Mouse (Mus musculus) liver, embryonic 16.5 days (tissue): ENCODE data around the gene Syp. TPM values are rescaled to one million over a fixed set of nuclear protein-coding genes. Genes with fewer than 3 reads are reported as not detected.

ENCODE experiments used
- ATAC-seq: fragments of 200-750 bp; cut with Nextera tagmentation; 2 replicates; pipeline ENCODE4 v1.8.0; 2017; ENCODE audit warnings: low read depth, mild to moderate bottlenecking, moderate number of reproducible peaks, moderate library complexity
- H3K27ac ChIP-seq: fragments of 300-500 bp; sonication (generic); 2 replicates; pipeline ENCODE4 v1.5.1; 2014; ENCODE audit warnings: mild to moderate bottlenecking, low read length
- H3K27me3 ChIP-seq: fragments of 300-500 bp; sonication (generic); 2 replicates; pipeline ENCODE4 v1.6.1; 2014; ENCODE audit warnings: low read depth, low read length, mixed read lengths; ENCODE audit not compliant: control insufficient read depth, insufficient read depth
- H3K36me3 ChIP-seq: fragments of 300-500 bp; sonication (generic); 2 replicates; pipeline ENCODE4 v1.6.1; 2014; ENCODE audit warnings: mild to moderate bottlenecking; ENCODE audit not compliant: control insufficient read depth, insufficient read depth
- H3K4me1 ChIP-seq: fragments of 300-500 bp; sonication (generic); 2 replicates; pipeline ENCODE4 v1.6.1; 2014; ENCODE audit warnings: low read depth, low read length, mixed read lengths; ENCODE audit not compliant: control insufficient read depth
- H3K4me2 ChIP-seq: fragments of 300-500 bp; sonication (generic); 2 replicates; pipeline ENCODE4 v1.6.1; 2014; ENCODE audit warnings: low read depth, low read length, mixed read lengths
- H3K4me3 ChIP-seq: fragments of 300-500 bp; sonication (generic); 2 replicates; pipeline ENCODE4 v1.5.1; 2014; ENCODE audit warnings: low read depth, mild to moderate bottlenecking, low read length
- H3K9ac ChIP-seq: fragments of 300-500 bp; sonication (generic); 2 replicates; pipeline ENCODE4 v1.6.1; 2014; ENCODE audit warnings: low read depth, low read length
- H3K9me3 ChIP-seq: fragments of 300-500 bp; sonication (generic); replicated peaks from 2 replicates; pipeline ENCODE4 v1.6.1; 2016; ENCODE audit warnings: low read length; ENCODE audit not compliant: control insufficient read depth
- WGBS: fragments of 180-500 bp; shearing (Covaris S2); extraction: QIAGEN DNeasy Blood & Tissue Kit; methylation state at CpG from one replicate; pipeline ENCODE4 v1.1.7; 2014; ENCODE audit not compliant: insufficient replicate concordance; 5-methylcytosine and 5-hydroxymethylcytosine counted together
- polyA plus RNA-seq: library from polyadenylated mRNA; unstranded; fragments of >200 nt; fragmentation: Nextera tagmentation; extraction: Ambion mirVana; gene quantifications from 2 replicates; pipeline ENCODE4 v1.2.1, GENCODE M21; 2015

Syp gene
- polyA plus RNA-seq, 1 experiment from 2014 or later = 0.32 TPM

DNA sequence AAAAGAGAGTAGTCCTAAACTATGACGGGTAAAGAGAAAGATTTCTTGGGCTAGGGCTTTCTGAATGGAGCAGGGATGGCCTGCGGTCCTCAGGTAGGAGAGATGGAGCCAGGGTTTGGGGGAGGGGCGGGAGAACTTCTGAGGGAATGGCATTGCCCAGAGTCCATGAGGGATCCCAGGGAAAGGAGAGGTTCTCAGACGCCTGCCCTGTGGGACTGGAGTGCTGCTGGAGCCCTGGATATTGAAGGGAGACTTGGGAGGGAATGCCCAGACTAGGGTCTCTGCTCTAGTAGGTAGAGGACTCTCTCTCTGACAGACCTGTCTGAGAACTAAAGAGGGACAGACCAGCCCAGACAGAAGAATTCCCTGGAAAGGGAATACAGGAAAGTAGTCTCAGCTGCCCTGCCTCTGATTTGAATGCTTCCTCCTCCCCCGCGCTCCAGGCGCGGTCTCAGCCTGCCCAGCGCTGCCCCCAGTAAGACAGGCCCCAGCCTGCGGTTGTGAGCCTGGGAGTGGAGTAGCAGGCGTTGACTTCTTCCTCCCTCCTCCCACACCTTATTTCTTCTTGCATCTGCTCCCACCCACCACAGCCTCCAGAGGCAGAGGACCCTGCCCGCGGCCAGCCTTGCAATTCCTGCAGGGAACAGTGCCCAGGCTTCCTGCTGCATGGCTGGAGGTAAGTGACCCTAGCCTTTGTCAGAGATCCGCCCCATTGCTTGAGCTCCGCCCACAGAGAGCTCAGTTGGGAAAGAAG lies 19.9 kb downstream of the Syp start:
- no peaks in the 10 kb centered on the region for H3K36me3 ChIP-seq
- no peaks in the 10 kb centered on the region for H3K9me3 ChIP-seq
- WGBS = 24% methylated on average over 14 of the region's 15 CpGs
- no peaks in the 10 kb centered on the region; the same call in 1 of the 2 replicates for H3K4me1 ChIP-seq
- H3K4me2 ChIP-seq = peak overlapping the region; percentile 55
- no peak overlapping the region; the same call in 1 of the 2 replicates for H3K27ac ChIP-seq
- H3K4me3 ChIP-seq = peak overlapping the region; percentile 61
- peak; percentile 46; the same call in 1 of the 2 replicates for ATAC-seq
- H3K9ac ChIP-seq = no peak overlapping the region
- H3K27me3 ChIP-seq = no peaks in the 10 kb centered on the region

DNA sequence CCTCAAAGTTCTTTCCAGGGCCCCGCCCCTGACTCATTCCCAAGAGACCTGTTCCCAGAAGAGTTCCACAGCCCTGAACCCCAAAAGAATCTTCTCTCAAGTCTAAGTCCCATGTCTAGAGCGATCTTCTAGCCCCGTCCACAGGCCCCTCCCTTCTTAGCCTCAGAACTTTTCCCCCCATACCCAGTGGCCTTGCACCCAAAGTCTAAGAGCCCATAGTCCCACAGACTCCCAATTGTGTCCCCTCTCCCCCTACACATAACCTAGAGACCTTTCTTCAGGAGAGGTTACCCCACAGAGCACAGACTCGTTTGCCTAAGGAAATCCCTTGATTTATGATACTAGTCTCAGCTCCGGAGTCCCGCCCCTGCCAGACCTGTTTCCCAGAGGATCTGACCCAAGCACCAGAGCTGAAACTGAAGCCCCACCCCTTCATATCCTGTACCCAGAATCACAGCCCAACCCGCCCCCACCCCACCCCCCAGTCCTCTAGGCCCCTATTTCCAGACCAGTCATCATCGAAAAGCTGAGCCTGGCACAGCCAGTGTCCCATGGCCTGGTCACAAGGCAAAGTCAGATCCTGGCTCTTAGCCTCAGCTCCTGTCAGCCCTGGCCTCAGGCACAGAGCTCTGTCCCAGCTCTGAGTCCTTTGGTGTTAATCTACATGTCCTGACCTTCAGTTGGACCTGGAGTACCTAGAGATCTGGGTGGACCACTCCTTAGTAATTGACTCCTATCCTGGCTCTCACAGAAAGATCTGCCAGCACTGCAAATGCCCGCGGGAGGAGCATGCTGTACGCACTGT lies 20.7 kb downstream of the Syp start:
- Histone ChIP-seq H3K9ac (no peak overlapping the region), H3K36me3 (no peaks in the 10 kb centered on the region), H3K4me2 (peak overlapping the region; percentile 55), H3K4me3 (no peak overlapping the region), H3K9me3 (no peaks in the 10 kb centered on the region), H3K27me3 (no peaks in the 10 kb centered on the region), H3K27ac (no peak overlapping the region; the same call in 1 of the 2 replicates), H3K4me1 (no peaks in the 10 kb centered on the region; the same call in 1 of the 2 replicates)
- no peak for ATAC-seq
- 55% methylated on average over 11 of the region's 11 CpGs for WGBS

DNA sequence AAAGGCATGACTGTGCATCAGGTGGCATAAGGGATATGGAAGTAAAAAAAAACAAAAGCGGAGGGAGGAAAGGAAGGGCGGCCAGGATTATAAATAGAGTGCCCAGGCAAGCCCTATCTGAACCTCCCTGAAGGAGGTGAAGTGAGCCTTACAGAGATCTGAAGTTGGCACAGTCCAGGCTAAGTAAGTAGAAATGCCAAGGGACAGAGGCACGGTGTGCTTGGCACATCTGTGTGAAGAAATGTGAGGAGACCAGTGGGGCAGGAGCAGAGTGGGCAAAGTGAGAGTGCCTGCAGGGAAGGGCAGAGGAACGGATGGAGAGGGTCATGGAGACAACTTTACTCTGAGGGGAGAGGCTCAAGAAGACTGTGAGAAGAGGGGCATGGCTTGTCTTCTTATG lies 22.8 kb downstream of the Syp start:
- 67% methylated on average over 4 of the region's 4 CpGs for WGBS
- H3K27ac ChIP-seq = no peak overlapping the region
- no peaks in the 10 kb centered on the region; the same call in 1 of the 2 replicates for H3K4me1 ChIP-seq
- H3K9ac ChIP-seq = no peak overlapping the region
- H3K36me3 ChIP-seq = no peaks in the 10 kb centered on the region
- H3K9me3 ChIP-seq = no peaks in the 10 kb centered on the region
- H3K27me3 ChIP-seq = no peaks in the 10 kb centered on the region
- no peak overlapping the region for H3K4me3 ChIP-seq
- no peak for ATAC-seq
- H3K4me2 ChIP-seq = no peak overlapping the region

DNA sequence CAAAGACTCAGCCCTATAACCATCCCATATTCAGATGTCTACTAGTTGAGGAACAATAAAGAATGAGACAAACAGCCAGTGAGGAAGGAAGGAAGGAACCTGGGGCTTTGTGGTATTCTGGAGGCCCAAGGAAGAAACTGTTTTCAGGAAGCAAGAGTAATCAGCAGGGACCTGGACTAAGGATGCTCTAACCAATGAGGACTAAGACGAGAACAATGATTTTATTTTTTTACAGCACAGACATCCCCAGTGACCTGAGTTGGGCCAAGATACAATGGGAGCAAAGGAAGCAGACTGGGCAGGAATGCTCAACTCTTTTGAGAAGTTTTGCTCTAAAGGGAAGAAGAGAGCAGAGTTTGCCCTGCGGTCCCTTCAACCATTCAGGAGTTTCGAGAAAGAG lies 24.7 kb downstream of the Syp start:
- Histone ChIP-seq H3K4me2 (no peak overlapping the region), H3K9me3 (no peaks in the 10 kb centered on the region), H3K9ac (no peak overlapping the region), H3K36me3 (no peaks in the 10 kb centered on the region), H3K27me3 (no peaks in the 10 kb centered on the region), H3K4me3 (no peak overlapping the region), H3K4me1 (no peaks in the 10 kb centered on the region; the same call in 1 of the 2 replicates), H3K27ac (no peak overlapping the region)
- no peak for ATAC-seq
- 51% methylated on average over 3 of the region's 3 CpGs for WGBS

DNA sequence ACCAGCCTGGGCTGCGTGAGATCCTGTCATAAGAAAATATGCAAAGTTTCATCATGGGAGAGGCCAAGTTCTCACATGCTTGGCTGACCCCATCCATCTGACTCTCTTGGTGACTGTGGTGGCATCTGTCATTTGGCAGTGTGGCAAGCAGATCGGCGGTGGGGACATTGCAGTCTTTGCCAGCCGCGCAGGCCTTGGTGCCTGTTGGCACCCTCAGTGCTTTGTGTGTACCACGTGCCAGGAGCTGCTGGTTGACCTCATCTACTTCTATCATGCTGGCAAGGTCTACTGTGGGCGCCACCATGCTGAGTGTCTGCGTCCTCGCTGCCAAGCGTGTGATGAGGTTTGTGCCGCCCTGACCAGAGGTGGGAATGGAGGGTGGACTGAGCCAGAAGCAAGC lies 26.5 kb downstream of the Syp start:
- no peak for ATAC-seq
- Histone ChIP-seq H3K9me3 (no peaks in the 10 kb centered on the region), H3K4me3 (no peak overlapping the region), H3K9ac (no peak overlapping the region), H3K27ac (no peak overlapping the region), H3K4me1 (no peaks in the 10 kb centered on the region), H3K36me3 (no peaks in the 10 kb centered on the region), H3K4me2 (no peak overlapping the region), H3K27me3 (no peaks in the 10 kb centered on the region)
- WGBS = 79% methylated on average over 11 of the region's 11 CpGs

DNA sequence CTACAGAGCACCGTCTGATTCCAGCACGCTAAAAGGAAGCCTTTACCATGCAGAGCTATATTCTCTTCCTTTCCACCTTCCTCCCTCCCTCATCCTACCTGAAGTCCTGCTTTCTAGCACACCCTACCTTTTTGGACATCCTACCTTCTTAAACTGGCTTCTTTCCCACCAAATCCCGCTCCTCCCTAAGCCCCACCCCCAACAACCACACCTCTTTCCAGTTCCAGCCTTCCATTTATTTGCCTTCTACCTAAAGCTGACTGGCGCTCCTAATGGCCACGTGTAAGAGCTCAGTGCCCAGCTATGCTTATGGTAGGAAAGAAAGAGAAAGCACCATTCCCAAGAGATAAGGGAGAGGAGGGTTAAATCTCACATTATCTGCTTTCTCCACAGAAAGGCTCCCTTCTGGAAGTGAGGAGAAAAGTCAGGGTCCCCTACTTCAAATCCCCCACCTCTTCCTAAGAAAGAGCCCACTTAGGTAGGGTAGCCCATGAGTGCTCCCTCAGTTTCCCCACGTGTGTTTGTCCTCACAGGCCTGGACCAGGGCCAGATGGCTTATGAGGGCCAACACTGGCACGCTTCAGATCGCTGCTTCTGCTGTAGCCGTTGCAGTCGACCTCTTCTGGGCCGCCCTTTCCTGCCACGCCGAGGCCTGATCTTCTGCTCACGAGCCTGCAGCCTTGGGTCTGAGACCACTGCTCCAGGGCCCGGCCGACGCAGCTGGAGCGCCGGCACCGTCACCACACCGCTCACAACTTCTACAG lies 27.6 kb downstream of the Syp start:
- WGBS = 64% methylated on average over 21 of the region's 21 CpGs
- no peak overlapping the region for H3K9ac ChIP-seq
- H3K9me3 ChIP-seq = no peaks in the 10 kb centered on the region
- no peaks in the 10 kb centered on the region for H3K27me3 ChIP-seq
- H3K27ac ChIP-seq = no peak overlapping the region
- H3K36me3 ChIP-seq = no peaks in the 10 kb centered on the region
- H3K4me3 ChIP-seq = no peak overlapping the region
- no peak for ATAC-seq
- H3K4me1 ChIP-seq = peaks cover 8% of the 10 kb centered on the region; the same call in 1 of the 2 replicates
- H3K4me2 ChIP-seq = no peak overlapping the region

DNA sequence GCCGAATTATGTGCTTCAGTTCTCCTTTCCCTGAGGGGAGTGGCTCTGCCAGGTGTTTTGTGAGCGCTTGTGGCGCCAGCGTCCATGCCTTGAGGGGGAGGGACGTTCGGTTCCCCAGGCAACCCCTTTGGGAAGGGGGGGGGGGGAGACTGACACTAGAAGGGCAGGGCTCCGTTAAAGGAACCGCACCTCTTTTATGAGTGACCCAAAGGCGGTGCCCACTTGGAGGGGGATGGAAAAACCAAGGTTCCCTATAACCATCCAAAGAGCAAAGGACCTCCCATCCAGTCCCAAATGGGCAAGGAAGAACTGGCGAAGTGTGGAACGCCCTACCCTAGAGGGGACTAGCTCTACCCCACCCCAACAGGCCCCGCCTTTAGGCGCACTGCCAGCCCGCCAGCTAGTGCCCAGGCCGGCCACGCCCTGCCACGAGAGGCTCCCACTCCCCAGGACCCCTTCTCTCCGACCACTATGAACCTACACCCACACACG lies 32.2 kb downstream of the Syp start:
- Histone ChIP-seq H3K4me2 (peak overlapping the region; percentile 69), H3K27me3 (no peaks in the 10 kb centered on the region), H3K36me3 (no peaks in the 10 kb centered on the region), H3K27ac (peak overlapping the region; percentile 14; the same call in 1 of the 2 replicates), H3K9ac (peak overlapping the region; percentile 50), H3K4me3 (peak overlapping the region; percentile 62), H3K4me1 (peaks cover 8% of the 10 kb centered on the region), H3K9me3 (no peaks in the 10 kb centered on the region)
- ATAC-seq = peak; percentile 71
- 12% methylated on average over 18 of the region's 19 CpGs for WGBS

DNA sequence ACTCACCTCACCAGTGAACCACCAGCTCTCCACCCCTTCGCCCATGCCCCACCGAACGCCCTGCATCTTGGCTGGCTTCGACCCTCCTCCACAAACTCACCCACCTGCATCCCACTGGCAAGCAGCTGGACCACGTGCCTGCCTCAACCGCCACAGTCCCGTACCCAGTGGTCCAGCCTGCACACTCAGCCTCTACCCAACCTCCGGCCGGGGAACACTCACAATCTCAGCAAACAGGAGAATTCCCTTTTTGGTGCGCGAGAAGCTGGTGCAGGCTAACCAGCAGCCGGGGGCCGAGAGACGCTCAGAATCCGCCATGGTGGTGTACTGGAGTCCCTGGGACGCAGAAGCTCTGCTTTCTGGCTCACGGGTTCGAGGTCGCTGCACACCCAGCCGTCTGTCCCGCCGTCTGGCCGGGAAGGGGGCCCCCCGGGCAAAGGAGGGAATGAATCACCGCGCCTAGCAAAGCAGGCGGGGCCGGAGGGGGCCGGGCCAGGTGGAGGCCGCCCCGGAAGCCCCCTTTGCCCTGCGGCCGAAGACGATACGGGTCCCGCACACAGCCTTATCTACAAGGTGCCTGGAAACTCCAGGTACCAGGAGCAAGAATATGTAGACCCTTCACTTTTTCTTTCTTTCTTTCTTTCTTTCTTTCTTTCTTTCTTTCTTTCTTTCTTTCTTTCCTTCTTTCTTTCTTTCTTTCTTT lies 32.8 kb downstream of the Syp start, which contains the start of gene Plp2:
Gene Plp2 (minus strand): TSS at position 470 of the 703 bp plus-strand sequence.
- Histone ChIP-seq H3K36me3 (no peaks in the 10 kb centered on the region), H3K9ac (peak within 1 kb of the TSS; percentile 50), H3K27ac (peak within 1 kb of the TSS; percentile 14; the same call in 1 of the 2 replicates), H3K9me3 (no peaks in the 10 kb centered on the region), H3K4me3 (peak within 1 kb of the TSS; percentile 62), H3K27me3 (no peaks in the 10 kb centered on the region), H3K4me1 (peaks cover 8% of the 10 kb centered on the region), H3K4me2 (peak within 1 kb of the TSS; percentile 69)
- ATAC-seq = peak; percentile 42
- WGBS = 24% methylated on average over 35 of the region's 36 CpGs
